Mouse (Mus musculus) liver, postnatal 0 days (tissue): ENCODE measurements at regions not wholly inside any gene's neighbourhood (a gene's known extent, or its start where the extent isn't known, plus 50 kb on each side); places are given as distances from the start of the nearest gene placed in this dataset.

ENCODE experiments used
- CTCF ChIP-seq: sonication (generic); IDR thresholded peaks from 2 replicates; pipeline ENCODE4 v1.5.1; 2016; ENCODE audit warnings: antibody characterized with exemption, low read depth
- EP300 ChIP-seq: IDR thresholded peaks from 2 replicates; pipeline ENCODE4 v1.6.1; 2016; ENCODE audit warnings: antibody characterized with exemption, low read depth, mild to moderate bottlenecking

GRCm38 (mm10) chr16:75344201-75344927 is 241.5 kb downstream of the Lipi start:
- TF ChIP-seq CTCF (no peak), EP300 (no peak)
